Mouse (Mus musculus) MEL (cell line): ENCODE results near the gene Ddx19a. TPM values are rescaled to one million over a fixed set of nuclear protein-coding genes. Genes with fewer than 3 reads are reported as not detected.

Experiments
- polyA plus RNA-seq, 2 experiments: library from polyadenylated mRNA; stranded (reverse) in 1 of 2; unstranded in 1 of 2; fragments of >175 nt in 1 of 2; fragments of >200 nt in 1 of 2; gene quantifications; 2 replicates each; pipeline versions ENCODE4 v1.2.1 to v1.2.4; 2012; ENCODE audit warnings: low replicate concordance in 2 of 2, low read depth in 1 of 2; ENCODE audit not compliant: insufficient read length in 2 of 2, insufficient read depth in 1 of 2, missing spikeins in 1 of 2
- total RNA-seq: library from RNA; depleted of rRNA; stranded (reverse); fragments of 300-350 nt; gene quantifications from 2 replicates; pipeline ENCODE4 v1.2.3, GENCODE M21; 2012; rRNA removed

Ddx19a gene
- total and polyA plus RNA-seq, 3 experiments, result 17.0 to 168 (median 59.0) TPM

Other genes starting within 250 kb of the Ddx19a start
- gene Il34, start 191.9 kb downstream of the Ddx19a start, total RNA-seq, result 0.12 and 0.26 TPM in 2 replicates
- gene Il34, start 191.9 kb downstream of the Ddx19a start, polyA plus RNA-seq, result under 1 TPM in 1 of 2 experiments, not detected in 1; 0.18 TPM
- gene Cog4, start 151.2 kb downstream of the Ddx19a start, total RNA-seq, result 31.7 and 32.1 TPM in 2 replicates
- 10 to 100 TPM in 1 of 2 experiments, not detected in 1; 35.3 TPM for gene Cog4, start 151.2 kb downstream of the Ddx19a start, polyA plus RNA-seq
- gene Sf3b3, start 151.0 kb downstream of the Ddx19a start, total RNA-seq, result 150 and 170 TPM in 2 replicates
- 100 to 1,000 TPM; 167 to 224 TPM for gene Sf3b3, start 151.0 kb downstream of the Ddx19a start, polyA plus RNA-seq
- 8.3 and 9.1 TPM in 2 replicates for gene Fuk, start 95.3 kb downstream of the Ddx19a start, total RNA-seq
- gene Fuk, start 95.3 kb downstream of the Ddx19a start, polyA plus RNA-seq, result 10 to 100 TPM in 1 of 2 experiments, not detected in 1; 10.6 TPM
- gene St3gal2, start 77.9 kb downstream of the Ddx19a start, total RNA-seq, result 4.0 and 5.2 TPM in 2 replicates
- gene St3gal2, start 77.9 kb downstream of the Ddx19a start, polyA plus RNA-seq, result 10 to 100 TPM in 1 of 2 experiments, not detected in 1; 18.0 TPM
- 17.8 and 18.1 TPM in 2 replicates for gene Ddx19b, start 34.0 kb upstream of the Ddx19a start, total RNA-seq
- gene Ddx19b, start 34.0 kb upstream of the Ddx19a start, polyA plus RNA-seq, result 100 to 1,000 TPM in 1 of 2 experiments, 10 to 100 TPM in 1; 18.6 to 112 TPM
- 106 and 132 TPM in 2 replicates for gene Aars, start 35.3 kb upstream of the Ddx19a start, total RNA-seq
- gene Aars, start 35.3 kb upstream of the Ddx19a start, polyA plus RNA-seq, result 100 to 1,000 TPM in 1 of 2 experiments, 10 to 100 TPM in 1; 25.1 to 162 TPM
- gene Exosc6, start 58.5 kb upstream of the Ddx19a start, total RNA-seq, result 19.2 and 26.4 TPM in 2 replicates
- gene Exosc6, start 58.5 kb upstream of the Ddx19a start, polyA plus RNA-seq, result 1 to 10 TPM in 1 of 2 experiments, not detected in 1; 8.0 TPM
- not detected in 2 replicates for gene Clec18a, start 94.6 kb upstream of the Ddx19a start, total RNA-seq
- not detected for gene Clec18a, start 94.6 kb upstream of the Ddx19a start, polyA plus RNA-seq
- 13.0 and 13.5 TPM in 2 replicates for gene Pdpr, start 96.8 kb upstream of the Ddx19a start, total RNA-seq
- gene Pdpr, start 96.8 kb upstream of the Ddx19a start, polyA plus RNA-seq, result 10 to 100 TPM in 1 of 2 experiments, not detected in 1; 13.4 TPM